Mouse (Mus musculus): ENCODE results near the gene Atp6v1e2.

The Atp6v1e2 gene

DNA sequence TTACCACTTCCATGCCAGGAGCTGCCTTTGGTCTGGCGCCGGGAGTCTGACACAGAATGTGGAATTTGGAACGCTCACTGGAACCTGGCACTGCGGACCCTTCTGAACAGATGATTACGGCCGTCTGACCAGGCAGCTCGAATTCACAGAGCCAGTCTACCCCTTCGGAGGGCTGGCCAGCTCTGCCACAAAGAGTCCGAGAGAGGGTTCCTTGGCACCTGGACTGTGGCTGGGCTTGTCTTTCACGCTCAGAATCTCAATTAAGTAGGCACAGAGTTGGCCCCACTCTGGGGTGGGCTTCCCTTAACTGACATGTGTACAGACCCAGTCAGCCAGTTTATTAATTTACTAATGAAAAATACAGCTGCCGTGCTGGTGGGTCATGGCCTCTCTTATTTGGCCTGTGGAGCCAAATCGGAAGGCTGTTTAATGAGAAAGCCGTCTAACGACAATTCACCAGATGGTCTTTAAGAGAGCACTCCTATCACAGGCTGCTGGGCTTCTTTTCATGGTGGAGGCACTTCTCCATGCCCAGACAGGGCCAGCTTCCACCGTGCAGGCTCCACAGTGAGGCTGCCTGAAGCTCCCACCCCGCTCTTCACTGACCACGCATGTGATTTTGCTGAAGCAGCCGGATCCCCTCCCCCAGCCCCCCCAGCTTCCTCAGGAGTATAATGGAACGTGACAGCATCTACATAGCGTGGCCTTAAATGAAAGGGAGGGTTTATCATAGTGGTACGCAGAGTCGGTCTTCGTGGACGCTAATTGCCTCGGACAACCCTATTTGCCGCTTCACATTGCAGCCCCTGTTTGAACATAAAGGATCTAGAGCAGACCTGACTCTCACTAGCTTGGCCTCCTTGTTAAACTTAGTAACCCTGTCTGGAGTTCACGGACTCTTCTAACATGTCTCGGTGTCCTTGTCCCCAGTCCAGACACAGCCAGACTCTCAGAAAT lies at the start of gene Atp6v1e2:
Gene Atp6v1e2 (minus strand): TSS at position 58 of the 957 bp plus-strand sequence.
- in situ Hi-C loops (cut with MboI; ENCODE audit: unreplicated experiment in 2 of 2) = loop anchor here in 1 of 2 experiments (25.0 kb wide), 1 partner anchor 614 kb away; no protein-coding TSS in a partner anchor

GRCm38 (mm10) chr17:86997323-86997722 lies 49.6 kb upstream of the Atp6v1e2 start:
- in situ Hi-C loops (cut with MboI; ENCODE audit: unreplicated experiment in 2 of 2) = no loop called here

DNA sequence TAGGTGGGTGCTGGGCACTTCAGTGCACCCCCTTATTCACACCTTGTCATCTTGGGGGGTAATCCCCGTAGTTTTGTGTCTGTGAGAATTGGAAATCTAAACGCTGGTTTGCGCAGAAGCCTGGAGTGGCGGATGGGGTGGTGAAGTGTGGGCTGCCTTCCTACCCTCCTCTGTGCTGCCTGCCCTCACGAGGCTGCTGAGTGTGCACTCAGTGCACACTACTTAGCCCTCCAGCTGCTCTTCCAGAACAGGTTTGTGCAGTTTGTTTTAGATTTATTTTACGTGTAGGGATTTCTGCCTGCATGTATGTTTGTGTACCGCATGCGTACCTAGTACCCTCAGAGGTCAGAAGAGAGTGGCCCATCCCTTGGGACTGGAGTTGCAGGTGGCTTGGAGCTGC lies 43.6 kb upstream of the Atp6v1e2 start:
- in situ Hi-C loops (cut with MboI; ENCODE audit: unreplicated experiment in 2 of 2) = no loop called here

- in situ Hi-C loops (cut with MboI; ENCODE audit: unreplicated experiment in 2 of 2) = no loop called here
Observed at GRCm38 (mm10) chr17:86988601-86989184, 41.0 kb upstream of the Atp6v1e2 start.

DNA sequence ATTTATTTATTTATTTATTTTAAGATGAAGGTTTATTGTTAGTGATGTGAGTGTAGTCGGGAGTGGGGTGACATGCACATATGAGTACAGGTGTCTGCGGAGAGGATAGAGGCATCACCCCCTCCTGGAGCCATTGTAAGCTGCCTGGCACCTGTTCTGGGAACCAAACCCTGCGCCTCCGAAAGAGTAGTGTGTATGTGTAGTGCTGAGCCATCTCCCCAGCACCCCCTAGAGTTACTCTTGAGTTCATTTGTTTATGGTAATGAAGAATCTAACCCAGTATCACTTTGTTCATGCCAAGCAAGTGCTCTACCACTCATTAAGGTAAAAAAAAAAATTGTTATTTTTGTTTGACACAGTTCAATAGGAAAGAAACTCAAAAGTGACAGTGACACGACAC lies 40.5 kb upstream of the Atp6v1e2 start:
- in situ Hi-C loops (cut with MboI; ENCODE audit: unreplicated experiment in 2 of 2) = no loop called here

- in situ Hi-C loops (cut with MboI; ENCODE audit: unreplicated experiment in 2 of 2) = no loop called here
Observed at GRCm38 (mm10) chr17:86986449-86987138, 38.9 kb upstream of the Atp6v1e2 start.

- in situ Hi-C loops (cut with MboI; ENCODE audit: unreplicated experiment in 2 of 2) = no loop called here
Observed at GRCm38 (mm10) chr17:86982497-86982896, 34.8 kb upstream of the Atp6v1e2 start.

DNA sequence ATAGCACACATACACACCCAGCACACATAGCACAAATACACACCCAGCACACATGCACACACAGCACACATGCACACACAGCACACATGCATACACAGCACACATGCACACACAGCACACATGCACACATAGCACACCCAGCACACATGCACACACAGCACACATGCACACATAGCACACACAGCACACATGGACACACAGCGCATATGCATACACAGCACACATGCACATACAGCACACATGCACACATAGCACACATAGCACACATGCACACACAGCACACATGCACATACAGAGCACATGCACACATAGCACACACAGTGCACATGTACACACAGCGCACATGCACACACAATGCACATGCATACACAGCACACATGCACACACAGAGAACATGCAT lies 34.0 kb upstream of the Atp6v1e2 start:
- in situ Hi-C loops (cut with MboI; ENCODE audit: unreplicated experiment in 2 of 2) = no loop called here

DNA sequence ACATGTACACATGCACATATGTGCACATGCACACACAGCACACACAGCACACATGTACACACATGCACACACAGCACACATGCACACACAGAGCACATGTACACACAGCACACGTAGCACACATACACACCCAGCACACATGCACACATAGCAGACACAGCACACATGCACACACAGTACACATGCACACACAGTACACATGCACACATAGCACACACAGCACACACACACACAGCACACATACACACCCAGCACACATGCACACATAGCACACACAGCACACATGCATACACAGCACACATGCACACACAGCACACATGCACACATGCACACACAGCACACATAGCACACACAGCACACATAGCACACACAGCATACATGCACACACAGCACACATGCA lies 33.5 kb upstream of the Atp6v1e2 start:
- in situ Hi-C loops (cut with MboI; ENCODE audit: unreplicated experiment in 2 of 2) = no loop called here

- in situ Hi-C loops (cut with MboI; ENCODE audit: unreplicated experiment in 2 of 2) = no loop called here
Observed at GRCm38 (mm10) chr17:86978496-86978895, 30.8 kb upstream of the Atp6v1e2 start.

GRCm38 (mm10) chr17:86976387-86976786 lies 28.7 kb upstream of the Atp6v1e2 start:
- in situ Hi-C loops (cut with MboI; ENCODE audit: unreplicated experiment in 2 of 2) = no loop called here

GRCm38 (mm10) chr17:86973097-86973496 lies 25.4 kb upstream of the Atp6v1e2 start:
- in situ Hi-C loops (cut with MboI; ENCODE audit: unreplicated experiment in 2 of 2) = no loop called here

DNA sequence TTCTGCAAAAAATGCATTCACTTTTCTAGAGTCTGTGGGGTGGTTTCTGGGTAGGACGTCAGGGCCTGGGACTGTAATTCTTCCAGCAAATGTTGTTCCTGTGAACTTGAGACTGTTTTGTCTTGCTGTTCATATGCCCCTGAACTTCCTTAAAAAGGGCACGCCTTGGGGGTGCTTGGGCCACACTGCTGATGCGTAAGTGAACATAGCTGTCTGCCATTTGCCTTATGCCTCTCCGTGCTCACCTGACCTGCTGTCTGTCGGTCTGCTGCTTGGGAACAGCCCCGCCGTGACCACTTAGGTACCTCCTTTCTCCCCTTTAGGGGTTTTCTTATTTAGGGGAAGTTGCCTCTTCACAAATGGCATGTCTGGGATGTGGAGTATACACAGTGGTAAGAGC lies 24.2 kb upstream of the Atp6v1e2 start:
- in situ Hi-C loops (cut with MboI; ENCODE audit: unreplicated experiment in 2 of 2) = no loop called here

GRCm38 (mm10) chr17:86971036-86971435 lies 23.3 kb upstream of the Atp6v1e2 start:
- in situ Hi-C loops (cut with MboI; ENCODE audit: unreplicated experiment in 2 of 2) = no loop called here

DNA sequence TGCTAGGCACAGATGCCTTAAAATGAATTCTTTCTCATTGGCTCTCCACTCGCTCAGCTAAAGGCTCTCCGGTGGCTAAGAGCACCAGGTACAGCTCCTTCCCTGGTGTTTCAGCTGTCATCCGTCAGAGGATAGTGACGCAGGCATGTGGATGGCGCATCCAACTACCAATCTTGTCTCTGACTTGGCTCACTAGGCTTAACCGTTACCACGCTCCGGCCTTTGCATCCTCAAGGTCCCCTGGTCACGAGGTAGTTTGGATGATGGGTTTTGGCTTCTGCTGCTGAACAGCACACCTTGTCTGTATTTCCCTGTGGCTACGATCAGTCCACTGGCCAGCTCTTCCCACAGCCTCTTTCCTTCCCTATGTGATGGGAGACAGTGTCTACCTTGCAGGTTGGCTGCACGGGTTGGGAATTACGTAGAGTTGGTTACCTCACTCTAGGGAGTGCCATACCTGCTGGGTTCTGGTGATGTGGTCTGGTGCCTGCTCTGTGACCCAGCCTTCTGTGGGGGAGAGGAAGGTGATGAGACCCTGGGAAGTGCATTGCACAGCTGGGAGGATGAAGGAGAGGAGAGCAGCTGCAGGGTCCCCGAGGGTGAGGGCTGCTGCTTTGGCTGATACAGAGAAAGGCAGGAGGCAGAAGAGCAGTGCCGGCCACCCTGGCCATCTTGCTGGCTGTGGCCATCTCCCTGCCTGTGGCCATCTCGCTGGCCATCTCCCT lies 22.5 kb upstream of the Atp6v1e2 start:
- in situ Hi-C loops (cut with MboI; ENCODE audit: unreplicated experiment in 2 of 2) = no loop called here

DNA sequence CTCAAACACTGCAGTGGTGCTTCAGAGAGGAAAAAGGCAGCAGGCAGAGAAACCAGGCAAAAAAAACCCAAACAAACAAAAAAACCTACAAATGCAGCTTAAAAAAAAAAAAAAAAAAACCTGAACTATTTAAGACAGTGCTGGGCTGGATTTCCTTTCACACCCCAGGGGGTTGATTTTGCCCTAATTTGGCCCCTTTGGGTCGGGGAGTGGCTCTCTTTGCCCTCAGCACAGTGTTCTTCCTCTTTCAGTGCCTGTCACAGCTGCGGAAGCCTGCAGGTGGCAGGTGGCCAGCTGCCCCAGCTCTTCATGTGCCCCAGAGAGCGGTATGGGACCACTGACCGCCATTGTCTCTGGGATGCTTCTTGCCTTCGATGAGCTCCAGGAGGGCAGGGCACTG lies 21.9 kb upstream of the Atp6v1e2 start:
- in situ Hi-C loops (cut with MboI; ENCODE audit: unreplicated experiment in 2 of 2) = loop anchor here in 1 of 2 experiments (10.0 kb wide), 3 partner anchors 55 to 1075 kb away; partner anchors contain the start of genes Cript and Pigf

DNA sequence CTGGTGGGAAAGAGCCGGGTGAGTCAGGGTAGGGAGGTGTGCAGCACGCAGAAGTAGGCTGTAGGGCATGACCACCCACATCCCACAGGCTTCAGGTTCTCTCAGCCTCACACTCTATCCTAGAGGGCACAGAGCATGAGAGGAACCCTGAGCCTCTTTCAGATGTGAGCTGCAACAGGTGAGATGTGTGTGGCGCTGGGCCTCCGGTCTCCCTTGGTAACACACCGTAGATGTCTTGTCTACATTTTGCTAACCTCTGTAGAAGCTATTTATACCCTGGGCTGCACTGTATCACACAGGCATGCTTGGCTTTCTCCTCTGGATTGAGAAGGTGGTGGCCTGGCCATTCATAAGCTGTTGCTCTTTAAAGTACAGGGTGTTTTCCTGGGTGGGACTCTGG lies 20.9 kb upstream of the Atp6v1e2 start:
- in situ Hi-C loops (cut with MboI; ENCODE audit: unreplicated experiment in 2 of 2) = loop anchor here in 1 of 2 experiments (10.0 kb wide), 3 partner anchors 56 to 1076 kb away; partner anchors contain the start of genes Cript and Pigf

- in situ Hi-C loops (cut with MboI; ENCODE audit: unreplicated experiment in 2 of 2) = loop anchor here in 1 of 2 experiments (10.0 kb wide), 3 partner anchors 57 to 1077 kb away; partner anchors contain the start of genes Cript and Pigf
Observed at GRCm38 (mm10) chr17:86967536-86968525, 20.1 kb upstream of the Atp6v1e2 start.

GRCm38 (mm10) chr17:86967048-86967447 lies 19.4 kb upstream of the Atp6v1e2 start:
- in situ Hi-C loops (cut with MboI; ENCODE audit: unreplicated experiment in 2 of 2) = loop anchor here in 1 of 2 experiments (10.0 kb wide), 3 partner anchors 58 to 1078 kb away; partner anchors contain the start of genes Cript and Pigf

Data from v-Abl transformed pro-B cells (cell line).